ENCODE assay signal across 8 mouse cellular contexts in genomic region chr17:33718384-33718881, GRCm38 (mm10). TPM values are rescaled to one million over a fixed set of nuclear protein-coding genes. Genes with fewer than 3 reads are reported as not detected.
A peak's percentile ranks its signal among the peaks of the same experiment; 100 is the strongest.
DNase-seq lines count a peak whose midpoint lies in the region; ATAC-seq lines count a peak whose summit lies in the region.

TSS of gene March2 (minus strand) at chr17:33718670.

- WGBS in hindbrain, embryonic 16.5 days: under 1% methylated on average over 46 of the region's 46 CpGs
- under 1% methylated on average over 35 of the region's 46 CpGs for WGBS in macrophage (ENCODE audit: missing documents)

- peak within 1 kb of the TSS; percentile 87 for H3K4me2 ChIP-seq in hindbrain, embryonic 16.5 days (ENCODE audit: low read length)

- peaks cover 3% of the 10 kb centered on the region for H3K4me1 ChIP-seq in hindbrain, embryonic 16.5 days (ENCODE audit: control insufficient read depth, insufficient read depth, low read depth, low read length)

- peaks cover 34% of the 10 kb centered on the region; the same call in 1 of the 2 replicates for H3K79me2 ChIP-seq in macrophage (ENCODE audit: inconsistent target)

- H3K9me3 ChIP-seq in hindbrain, embryonic 16.5 days (ENCODE audit: control insufficient read depth, low read length): no peaks in the 10 kb centered on the region

- H3K36me3 ChIP-seq in hindbrain, embryonic 16.5 days (ENCODE audit: control insufficient read depth, insufficient read depth, low read length): no peaks in the 10 kb centered on the region
- no peaks in the 10 kb centered on the region for H3K36me3 ChIP-seq in macrophage (ENCODE audit: inconsistent target)

- ATAC-seq in hindbrain, embryonic 16.5 days: peak; percentile 100

- peak within 1 kb of the TSS; percentile 86 for H3K9ac ChIP-seq in hindbrain, embryonic 16.5 days (ENCODE audit: low read depth, low read length)

- peak within 1 kb of the TSS; percentile 40; the same call in 1 of the 2 replicates for H3K27ac ChIP-seq in hindbrain, embryonic 16.5 days (ENCODE audit: low read depth, low read length)
- peak within 1 kb of the TSS; percentile 29; the same call in 1 of the 2 replicates for H3K27ac ChIP-seq in macrophage

- peak; percentile 95 for DNase-seq in WW6 (ENCODE audit: low read depth, low spot score)
- DNase-seq in cerebellum, postnatal 4 days (ENCODE audit: low spot score in 2 of 2): peak; percentile 90 to 96
- peak; percentile 99 for DNase-seq in gastrocnemius, adult 18-20 months (ENCODE audit: low spot score)
- peak; percentile 93 to 96 for DNase-seq in left cerebral cortex, adult 18-20 months (ENCODE audit: low spot score in 2 of 2)
- DNase-seq in right cerebral cortex, adult 18-20 months: peak; percentile 97
- DNase-seq in urinary bladder, postnatal 10 days (ENCODE audit: low spot score): peak; percentile 89

- H3K4me3 ChIP-seq in hindbrain, embryonic 16.5 days (ENCODE audit: low read length): peak within 1 kb of the TSS; percentile 83
- H3K4me3 ChIP-seq in macrophage (ENCODE audit: inconsistent target): peak within 1 kb of the TSS; percentile 93

- no peaks in the 10 kb centered on the region for H3K27me3 ChIP-seq in hindbrain, embryonic 16.5 days (replicated peaks; ENCODE audit: control insufficient read depth, insufficient read depth, low read length)

RNA-seq across cellular contexts. Expression of gene March2, which starts in this region (rescaled TPM):
- 10 to 100 TPM; 87.2 to 90.6 TPM for total RNA-seq in gastrocnemius, adult 18-20 months (2021)
- 82.2 and 84.1 TPM in 2 replicates for polyA plus RNA-seq in hindbrain, embryonic 16.5 days (2015; fragmentation: Nextera tagmentation; extraction: Ambion mirVana)
- total RNA-seq in left cerebral cortex, adult 18-20 months (2021): 10 to 100 TPM; 90.0 to 90.1 TPM
- total RNA-seq in macrophage (2018; cell fraction: chromatin; rRNA removed): 10 to 100 TPM; 25.1 to 69.7 (median 43.6) TPM
- total RNA-seq in macrophage (2018; cell fraction: cytosol; rRNA removed): 10 to 100 TPM; 41.9 to 70.5 (median 52.5) TPM
- total RNA-seq in macrophage (2018; cell fraction: nucleus; rRNA removed): 10 to 100 TPM; 30.6 to 73.3 (median 43.2) TPM
- polyA plus RNA-seq in macrophage (2018): 31.4 to 62.1 TPM (median 56.3 TPM) in 3 replicates

Comparison
In these comparisons a context has a peak if more than half of its experiments do, and no peak if none do; other contexts are left out.
1. Peak in every context shown above with its lines: DNase-seq, ATAC-seq, H3K4me3 ChIP-seq and H3K27ac ChIP-seq.